Mouse (Mus musculus): Measurements from ENCODE around the gene Plvap.

The Plvap gene

DNA sequence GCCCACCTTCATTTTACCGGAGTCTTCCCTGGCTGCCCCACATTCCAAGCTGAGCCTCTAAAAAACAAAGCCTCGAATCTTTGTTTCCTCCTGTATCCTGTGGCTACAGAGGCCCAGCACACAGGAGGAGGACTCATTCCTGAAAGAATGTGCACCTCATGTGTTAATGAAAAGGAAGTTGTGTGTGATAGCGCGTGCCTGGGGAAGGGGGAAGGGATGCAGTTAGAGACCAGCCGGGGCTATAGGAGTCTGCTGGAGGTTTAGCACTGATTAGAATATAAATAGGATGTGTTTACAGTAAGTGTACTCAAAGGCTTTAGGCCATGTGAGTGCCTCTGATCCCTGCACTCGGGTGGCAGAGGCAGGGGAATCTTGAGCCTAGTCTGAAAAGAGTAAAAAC, 14.7 kb upstream of the Plvap start:
- no peak for DNase-seq (ENCODE audit: low read depth, low spot score)

DNA sequence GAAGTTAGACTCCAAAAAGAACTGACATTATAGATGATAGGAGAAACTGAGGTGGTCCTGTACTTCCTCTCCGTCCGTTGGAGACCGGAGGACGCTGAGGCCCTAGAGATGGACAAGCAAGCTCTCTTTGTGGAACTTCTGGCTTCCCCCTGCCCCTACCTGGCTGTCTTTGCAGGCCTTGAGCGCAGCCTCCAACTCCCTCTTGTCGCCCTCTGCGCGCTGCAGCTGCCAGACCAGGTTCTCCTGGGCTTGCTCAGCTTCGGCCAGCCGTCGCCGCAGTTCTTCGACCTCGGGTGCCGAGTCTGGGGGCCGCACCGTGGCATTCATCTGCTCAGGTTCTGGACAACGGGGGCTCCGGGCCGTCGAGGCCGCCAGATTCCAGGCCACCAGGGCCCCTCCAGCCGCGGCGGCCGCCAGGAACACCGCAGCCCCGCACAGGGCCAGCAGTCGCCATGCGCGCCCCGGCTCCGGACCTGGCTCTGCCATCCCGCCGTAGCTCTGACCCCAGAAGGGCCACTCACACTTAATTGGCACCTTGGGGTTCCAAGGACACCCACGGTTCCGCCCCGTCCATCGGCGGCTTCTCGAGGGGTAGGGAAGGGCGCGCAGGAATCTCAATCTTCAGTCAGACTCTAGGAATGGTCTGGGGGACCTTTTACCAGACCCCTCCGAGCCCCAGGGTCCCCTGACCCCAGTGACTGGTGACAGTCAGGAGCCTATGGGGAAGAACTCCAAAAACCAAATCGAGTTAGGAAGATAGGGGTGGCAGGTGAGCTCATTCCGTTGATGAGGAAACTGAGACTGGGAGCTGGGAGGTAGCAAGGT, 13.9 kb upstream of the Plvap start, which contains the start of gene Ccdc194:
TSS of gene Ccdc194 (minus strand) at position 486 of the 825 bp plus-strand sequence.
- DNase-seq (ENCODE audit: low read depth, low spot score) = no peak

DNA sequence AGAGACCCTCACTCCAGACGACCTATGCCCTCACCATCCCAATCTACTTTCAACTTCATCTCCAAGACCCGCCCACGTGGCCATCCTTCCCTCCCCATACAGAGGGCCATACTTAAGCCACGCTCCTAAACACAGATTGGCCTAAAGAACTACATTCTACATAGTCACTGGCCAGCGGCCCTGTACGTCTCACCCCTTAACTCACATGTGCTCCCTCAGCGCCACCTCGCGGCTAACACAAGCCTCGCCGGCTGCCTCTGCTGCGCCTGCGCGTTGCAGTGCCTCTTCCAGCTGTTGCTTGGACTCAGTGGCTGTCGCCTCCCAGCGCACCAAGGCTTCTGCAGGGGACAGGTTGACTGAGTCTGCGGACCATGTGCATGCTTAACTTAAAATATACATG, 10.1 kb upstream of the Plvap start:
- DNase-seq (ENCODE audit: low read depth, low spot score) = peak; percentile 96

DNA sequence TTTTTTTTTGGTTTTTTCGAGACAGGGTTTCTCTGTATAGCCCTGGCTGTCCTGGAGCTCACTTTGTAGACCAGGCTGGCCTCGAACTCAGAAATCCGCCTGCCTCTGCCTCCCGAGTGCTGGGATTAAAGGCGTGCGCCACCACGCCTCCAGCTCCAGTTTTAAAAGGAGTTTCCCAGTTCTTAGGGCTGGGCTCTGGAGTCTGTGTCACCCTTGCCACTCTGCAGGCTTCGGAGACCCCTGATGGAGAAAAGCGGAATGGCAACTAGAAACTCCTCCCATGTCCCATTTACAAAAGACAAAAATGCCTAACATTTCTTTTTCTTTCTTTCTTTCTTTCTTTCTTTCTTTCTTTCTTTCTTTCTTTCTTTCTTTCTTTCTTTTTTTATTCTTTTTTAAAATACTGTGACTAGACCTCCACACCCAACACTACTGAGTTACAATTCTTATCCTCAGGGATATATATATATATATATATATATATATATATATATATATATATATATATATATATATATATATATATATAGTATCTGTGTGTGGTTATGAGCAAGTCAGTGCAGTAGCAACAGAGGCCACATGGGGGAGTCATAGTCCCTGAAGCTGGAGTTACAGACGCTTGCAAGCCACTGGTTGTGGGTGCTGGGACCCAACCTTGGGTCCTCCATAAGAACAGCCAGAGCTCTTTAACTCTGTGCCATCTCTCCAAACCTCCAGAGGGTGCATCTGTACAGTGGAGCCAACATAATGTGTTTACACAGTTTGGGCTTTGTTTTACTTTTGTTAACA, 7.7 kb upstream of the Plvap start:
- peak; percentile 83 for DNase-seq (ENCODE audit: low read depth, low spot score)

DNA sequence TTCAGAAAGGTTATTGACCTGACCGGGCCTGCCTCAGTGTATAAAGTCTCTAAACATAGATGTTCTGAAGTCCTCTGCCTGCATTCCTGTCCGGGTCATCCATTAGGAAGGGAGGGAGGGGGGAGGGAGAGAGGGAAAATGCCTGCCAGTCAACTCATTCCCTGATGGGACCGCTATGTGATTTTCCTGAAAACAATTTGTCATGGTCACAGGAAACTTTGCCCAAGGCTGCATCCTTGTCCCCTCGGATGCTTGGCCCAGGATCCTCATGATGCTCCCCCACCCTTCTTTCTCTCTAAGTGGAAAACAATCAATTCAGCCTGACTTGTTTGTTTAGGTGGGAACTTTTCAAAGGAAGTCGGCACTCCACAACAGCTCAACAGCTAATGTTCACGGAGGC, 5.2 kb upstream of the Plvap start:
- no peak for DNase-seq (ENCODE audit: low read depth, low spot score)

DNA sequence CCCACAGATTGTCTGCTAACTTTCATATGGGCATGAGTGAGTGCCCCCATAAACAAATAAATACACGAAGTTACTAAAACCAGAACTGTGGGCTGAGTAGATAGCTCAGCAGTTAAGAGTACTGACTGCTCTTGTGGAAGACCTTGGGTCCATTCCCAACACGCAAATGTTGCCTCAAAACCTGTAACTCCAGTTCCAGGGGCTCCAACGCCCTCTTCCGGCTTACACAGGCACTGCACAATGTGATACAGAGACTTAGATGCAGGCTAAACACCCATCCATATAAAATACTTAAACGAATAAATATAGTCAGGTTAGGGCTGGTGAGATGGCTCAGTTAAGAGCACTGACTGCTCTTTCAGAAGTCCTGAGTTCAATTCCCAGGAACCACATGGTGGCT, 3.5 kb upstream of the Plvap start:
- DNase-seq (ENCODE audit: low read depth, low spot score) = no peak

DNA sequence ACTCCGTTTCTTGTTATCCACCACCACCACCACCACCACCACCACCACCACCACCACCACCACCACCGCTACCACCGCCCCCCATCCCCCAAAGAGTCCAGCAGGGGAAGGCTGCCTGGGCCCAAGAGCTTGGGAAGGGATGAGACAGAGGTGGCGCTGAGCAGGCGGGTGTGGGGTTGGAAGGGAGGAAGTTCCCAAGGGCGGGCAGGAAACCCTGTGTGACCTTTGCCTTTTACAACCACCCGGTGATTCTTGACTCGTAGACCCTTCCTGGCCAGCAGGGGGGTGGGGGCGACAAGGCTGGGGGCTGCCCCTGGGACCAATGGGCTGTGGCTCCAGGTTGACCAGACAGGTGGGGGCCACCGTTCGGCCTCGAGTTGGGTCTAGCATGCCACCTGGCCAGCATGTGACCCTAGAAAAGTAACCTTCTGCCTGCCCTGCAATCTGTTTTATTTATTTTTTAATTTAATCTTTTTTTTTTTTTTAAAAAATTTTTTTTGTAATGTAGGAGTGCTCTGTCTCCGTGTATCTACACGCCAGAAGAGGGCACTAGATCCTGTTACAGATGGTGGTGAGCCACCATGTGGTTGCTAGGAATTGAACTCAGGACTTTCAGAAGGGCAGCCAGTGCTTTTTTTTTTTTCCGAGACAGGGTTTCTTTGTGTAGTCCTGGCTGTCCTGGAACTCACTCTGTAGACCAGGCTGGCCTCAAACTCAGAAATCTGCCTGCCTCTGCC, 1.6 kb upstream of the Plvap start:
- no peak for DNase-seq (ENCODE audit: low read depth, low spot score)

DNA sequence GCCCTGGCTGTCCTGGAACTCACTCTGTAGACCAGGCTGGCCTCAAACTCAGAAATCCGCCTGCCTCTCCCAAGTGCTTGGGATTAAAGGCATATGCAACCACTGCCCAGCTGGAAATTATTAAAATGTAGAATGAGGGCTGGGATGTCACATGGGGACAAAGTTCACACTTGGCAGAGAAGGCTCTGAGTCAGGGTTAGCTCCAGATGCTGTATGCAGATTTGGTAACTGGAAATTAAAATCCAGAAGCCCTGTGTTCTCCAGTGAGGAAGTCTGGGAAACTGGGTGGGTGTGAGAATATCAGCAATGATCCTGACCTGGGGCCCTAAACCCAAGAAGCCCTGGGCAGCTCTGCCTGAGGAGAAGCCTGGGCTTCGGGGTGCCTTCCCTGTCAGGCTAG, 2.2 kb downstream of the Plvap start:
- DNase-seq (ENCODE audit: low read depth, low spot score) = no peak

DNA sequence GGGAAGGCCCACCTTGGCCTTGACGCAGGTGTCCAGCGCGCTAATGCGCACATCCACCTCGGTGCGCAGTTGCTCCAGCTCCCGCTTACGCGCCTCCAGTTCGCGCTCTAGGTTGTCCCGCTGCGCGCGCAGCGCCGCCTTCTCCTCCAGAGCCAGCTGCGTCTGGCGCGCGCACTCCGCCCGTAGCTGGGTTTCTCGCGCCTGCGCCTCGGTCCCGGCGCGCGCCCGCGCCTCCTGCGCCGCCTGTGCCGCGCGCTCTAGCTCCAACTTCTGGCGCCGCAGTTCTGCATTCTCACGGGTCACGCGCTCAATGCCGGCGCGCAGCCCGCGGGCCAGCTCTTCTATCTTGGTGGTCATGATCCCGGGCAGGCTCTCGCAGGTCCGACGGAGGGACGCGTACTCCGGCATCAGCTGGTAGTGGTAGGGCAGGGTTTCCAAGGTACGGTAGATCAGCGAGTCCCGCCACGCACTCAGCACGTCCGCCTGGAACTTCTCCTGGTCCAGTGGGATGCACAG, 3.9 kb downstream of the Plvap start:
- DNase-seq (ENCODE audit: low read depth, low spot score) = peak; percentile 96

DNA sequence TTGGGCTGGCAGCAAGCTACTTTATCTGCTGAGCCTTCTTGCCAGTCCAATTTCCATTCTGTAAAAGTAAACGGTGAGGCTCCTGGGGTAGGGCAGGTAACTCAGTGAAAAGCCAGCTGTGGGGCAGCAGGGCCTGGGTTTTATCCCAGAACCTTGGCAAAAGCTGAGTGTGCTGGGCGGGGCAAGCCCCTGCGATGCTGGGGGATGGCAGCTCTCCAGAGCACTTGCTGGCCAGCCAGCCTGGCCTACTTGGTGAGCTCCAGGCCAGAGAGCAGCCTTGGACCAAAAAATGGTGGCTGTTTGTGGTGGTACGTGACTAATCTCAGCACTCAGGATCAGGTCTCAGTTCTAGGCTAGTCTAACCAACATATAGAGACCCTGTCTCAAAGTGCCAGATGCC, 5.6 kb downstream of the Plvap start:
- DNase-seq (ENCODE audit: low read depth, low spot score) = peak; percentile 69

DNA sequence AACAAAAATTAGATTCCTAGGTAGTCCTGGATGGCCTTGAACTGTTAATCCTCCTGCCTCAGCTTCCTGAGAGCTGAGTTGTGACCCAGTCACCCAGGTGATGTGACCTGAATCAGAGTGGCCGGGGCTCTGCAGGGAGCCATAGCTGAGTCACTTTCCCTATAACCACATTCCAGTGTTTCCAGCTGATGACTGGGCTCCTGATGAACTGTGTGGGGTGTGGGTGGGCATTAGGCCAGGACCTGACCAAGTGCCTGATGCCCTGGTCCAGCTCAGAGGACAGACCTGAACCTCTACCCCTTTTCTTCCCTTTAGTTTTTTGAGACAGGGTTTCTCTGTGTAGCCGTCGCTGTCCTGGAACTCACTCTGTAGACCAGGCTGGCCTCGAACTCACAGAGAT, 6.2 kb downstream of the Plvap start:
- no peak for DNase-seq (ENCODE audit: low read depth, low spot score)

DNA sequence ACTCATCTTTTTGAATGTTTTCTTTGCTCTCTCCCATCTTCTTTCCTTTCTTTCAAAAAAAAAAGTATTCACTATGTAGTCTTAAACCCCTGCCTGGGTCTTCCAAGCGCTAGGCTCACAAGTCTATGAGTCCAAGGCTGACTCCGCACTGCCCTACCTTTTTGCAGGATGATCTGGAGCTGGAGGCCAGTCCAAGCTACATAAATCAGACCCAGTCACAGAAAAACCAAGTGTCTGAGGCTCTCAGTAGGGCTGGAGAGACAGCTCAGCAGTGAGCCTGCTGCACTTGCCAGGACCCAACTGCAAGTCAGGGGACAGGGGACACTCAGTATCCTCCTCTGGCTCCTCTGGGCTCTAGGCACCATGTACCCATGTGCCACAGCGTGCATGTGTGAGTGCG, 7.2 kb downstream of the Plvap start:
- no peak for DNase-seq (ENCODE audit: low read depth, low spot score)

DNA sequence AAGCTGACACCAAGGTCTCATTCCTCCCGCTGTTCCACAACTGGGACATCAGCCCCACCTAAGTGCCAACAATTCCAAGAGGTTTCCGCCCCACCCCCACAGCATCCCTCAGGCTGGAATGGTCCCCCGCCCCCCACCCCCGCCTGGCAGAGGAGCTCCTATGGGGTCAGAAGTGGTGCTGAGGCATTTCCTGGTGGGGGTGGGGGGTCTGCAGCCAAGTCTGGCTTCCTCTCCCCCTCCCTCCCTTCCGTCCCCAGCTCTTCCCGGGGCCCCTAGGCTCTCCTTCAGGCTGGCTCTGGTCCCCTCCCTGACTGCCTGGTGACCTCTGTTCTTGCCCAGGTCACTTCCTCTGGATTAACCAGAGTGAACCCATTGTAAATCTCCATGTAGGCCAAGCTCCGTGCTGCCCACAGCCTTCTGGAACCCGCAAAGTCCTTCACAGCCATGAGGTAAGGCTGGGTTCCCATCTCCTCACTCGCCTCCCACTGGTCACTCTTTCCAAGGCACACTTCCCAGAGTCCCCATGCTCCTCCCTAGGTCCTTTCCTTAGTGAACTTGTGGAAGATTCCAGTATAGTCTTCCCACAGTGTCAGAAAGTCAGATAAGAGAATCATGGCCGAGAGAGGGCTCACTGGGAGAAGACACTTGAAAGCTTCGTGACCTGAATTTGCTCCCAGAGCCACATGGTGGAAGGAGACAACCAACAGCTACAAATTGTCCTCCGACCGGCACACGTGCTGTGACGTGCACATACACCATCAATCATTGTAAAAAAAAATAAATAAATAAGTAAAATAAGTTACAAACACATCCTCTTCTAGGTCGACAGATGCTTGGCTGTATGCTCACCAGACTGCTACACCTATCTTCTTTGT, 12.5 kb downstream of the Plvap start:
- no peak for DNase-seq (ENCODE audit: low read depth, low spot score)

DNA sequence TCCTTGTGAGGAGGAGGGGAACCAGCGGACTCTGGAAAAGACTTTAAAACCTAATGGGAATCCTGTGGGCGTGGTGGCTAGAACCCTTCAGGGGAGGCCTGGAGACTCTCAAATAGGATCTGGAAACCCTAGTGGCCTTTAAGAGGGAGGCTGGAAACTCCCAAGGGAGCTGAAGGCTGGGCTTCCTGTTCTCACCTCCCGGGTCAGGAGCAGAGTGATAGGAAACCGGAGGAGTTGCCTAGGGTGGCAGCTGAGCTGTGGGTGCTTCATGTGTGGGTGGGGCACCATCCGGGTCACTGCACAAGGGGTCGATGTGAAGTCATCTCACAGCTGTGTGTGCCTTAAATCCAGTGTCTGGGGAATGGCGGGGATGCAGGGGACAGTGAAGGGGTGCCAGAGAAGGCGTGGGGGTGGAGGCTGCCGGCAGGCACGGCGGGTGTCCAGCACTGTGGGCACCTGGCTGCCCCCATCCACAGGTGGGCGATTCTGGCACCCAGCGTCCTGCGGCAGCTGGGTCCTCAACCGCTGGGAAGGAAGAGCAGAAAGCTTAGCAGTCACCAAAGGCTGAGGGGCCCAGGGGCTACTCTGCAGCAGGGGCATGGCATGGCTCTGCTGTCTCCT, 13.6 kb downstream of the Plvap start:
- DNase-seq (ENCODE audit: low read depth, low spot score) = no peak

DNA sequence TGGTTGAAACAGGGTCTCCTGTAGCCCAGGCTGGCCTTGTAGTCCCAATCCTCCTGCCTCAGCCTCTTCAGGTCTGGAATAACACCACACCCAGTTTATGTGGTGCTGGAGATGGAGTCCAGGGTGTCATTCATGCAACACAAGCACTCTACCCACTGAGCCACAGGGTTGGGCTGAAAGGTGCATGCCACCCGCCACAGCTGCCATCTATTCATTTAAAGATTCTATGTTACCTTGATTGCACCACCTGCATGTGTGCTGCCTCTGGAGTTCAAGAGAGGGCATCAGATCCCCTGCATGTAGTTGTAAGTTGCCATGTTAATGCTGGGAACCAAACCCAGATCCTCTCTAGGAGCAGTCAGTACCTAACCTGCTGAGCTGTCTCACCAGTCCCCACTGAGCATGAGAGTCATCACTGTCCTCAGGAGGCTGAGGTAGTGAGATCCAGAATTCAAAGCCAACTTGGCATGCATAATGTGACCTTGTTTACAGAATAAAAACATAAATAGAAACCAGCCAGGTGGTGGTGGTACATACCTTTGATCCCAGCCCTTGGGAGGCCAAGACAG, 14.4 kb downstream of the Plvap start:
- peak; percentile 74 for DNase-seq (ENCODE audit: low read depth, low spot score)

DNA sequence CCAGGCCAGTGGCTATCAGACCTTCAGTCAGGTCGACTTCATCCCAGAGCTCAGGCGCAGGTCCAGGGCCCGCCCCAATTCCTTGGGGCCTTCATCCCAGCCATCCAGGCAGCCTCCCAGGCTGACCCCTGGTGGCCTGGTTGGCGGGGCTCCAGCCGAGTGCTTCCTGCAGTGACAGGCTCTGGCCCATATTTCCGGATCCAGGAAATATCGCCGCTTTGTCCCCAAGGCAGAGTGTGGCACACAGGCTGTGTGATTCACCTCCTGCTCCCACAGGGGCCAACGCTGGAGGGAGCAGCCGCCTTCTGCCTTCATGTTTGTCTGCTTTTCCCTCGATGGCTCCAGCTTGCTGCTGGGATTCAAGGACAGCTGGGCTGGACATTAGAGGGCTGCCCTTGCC, 15.1 kb downstream of the Plvap start:
- DNase-seq (ENCODE audit: low read depth, low spot score) = peak; percentile 70

DNA sequence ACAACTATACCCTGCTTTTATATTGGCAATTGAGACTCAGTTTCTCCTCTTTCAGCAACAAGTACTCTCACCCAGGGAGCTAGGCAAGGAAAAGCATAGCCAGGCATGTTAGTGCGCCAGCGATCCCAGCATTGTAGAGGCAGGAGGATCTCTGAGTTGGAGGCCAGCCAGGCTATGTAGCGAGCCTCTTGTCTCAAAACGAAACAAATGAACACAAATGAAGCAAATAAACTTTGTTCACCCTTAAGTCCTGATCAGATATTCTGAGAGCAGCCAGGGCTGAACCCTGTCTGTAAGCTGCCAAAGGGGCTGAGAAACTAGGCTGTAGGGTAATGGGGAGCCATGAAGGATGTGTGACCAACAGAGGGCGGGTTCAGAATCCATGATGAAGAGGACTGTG, 15.7 kb downstream of the Plvap start:
- no peak for DNase-seq (ENCODE audit: low read depth, low spot score)

DNA sequence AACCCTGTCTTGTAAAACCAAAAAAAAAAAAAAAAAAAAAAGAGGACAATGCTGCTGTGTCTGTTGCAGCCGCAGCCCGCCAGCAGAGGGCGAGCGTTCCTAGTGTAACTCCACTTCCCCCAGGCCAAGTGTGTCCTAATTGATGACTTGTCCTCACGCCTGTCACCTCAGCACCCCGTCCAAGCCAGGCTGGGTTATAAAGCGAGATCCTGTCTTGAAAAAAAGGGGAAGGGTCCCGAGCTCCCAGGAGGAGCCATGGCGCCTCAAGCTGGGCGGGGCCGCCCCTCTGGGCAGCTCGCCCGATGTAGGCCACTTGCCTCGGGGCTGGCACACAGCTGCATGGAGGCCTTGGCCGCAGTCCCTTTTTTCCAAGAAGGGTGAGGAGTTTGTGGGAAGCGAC, 16.5 kb downstream of the Plvap start:
- DNase-seq (ENCODE audit: low read depth, low spot score) = peak; percentile 91

DNA sequence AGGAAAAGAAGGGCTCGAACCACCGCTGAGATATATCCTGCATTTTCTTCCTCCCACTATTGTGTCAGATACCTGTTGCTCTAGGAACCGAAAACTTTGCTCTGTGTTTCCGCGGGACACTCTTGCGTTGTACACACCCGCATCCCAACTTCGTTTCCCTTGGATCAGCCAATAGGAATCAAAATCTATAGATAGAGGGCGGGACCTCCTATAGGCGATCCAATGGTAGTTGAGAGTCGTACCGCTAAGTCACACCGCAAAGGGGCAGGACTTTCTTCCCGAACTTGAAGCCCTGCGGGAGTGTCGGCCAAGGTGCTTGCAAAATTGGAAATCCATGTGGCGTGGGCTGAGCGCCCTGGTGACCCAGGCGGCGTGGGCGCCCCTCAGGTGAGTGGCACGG, 23.1 kb downstream of the Plvap start:
- peak; percentile 98 for DNase-seq (ENCODE audit: low read depth, low spot score)
